Mouse (Mus musculus): Measurements from ENCODE around the gene Kmt2b. TPM values are rescaled to one million over a fixed set of nuclear protein-coding genes. Genes with fewer than 3 reads are reported as not detected.
A peak's percentile ranks its signal among the peaks of the same experiment; 100 is the strongest.

Gene Kmt2b
- total RNA-seq, 2 experiments from 2014 or later = 53.4 to 57.4 TPM

- Histone ChIP-seq H3K4me3 (peak overlapping the region; percentile 76), H3K27ac (peak overlapping the region; percentile 99)
- intact Hi-C loops (cut with DNase I) = loop anchor here (2.0 kb wide), 1 partner anchor 26 kb away; the partner anchor contains the start of gene Kmt2b
- peak in 1 of 2 experiments; percentile 32 for DNase-seq (ENCODE audit: extremely low spot score in 1 of 2, low spot score in 2 of 2)
- no peak for TF ChIP-seq CTCF (IDR thresholded peaks at IDR 0.05)
These were observed 25.9 kb downstream of the Kmt2b start for GRCm38 (mm10) chr7:30562526-30563116.

DNA sequence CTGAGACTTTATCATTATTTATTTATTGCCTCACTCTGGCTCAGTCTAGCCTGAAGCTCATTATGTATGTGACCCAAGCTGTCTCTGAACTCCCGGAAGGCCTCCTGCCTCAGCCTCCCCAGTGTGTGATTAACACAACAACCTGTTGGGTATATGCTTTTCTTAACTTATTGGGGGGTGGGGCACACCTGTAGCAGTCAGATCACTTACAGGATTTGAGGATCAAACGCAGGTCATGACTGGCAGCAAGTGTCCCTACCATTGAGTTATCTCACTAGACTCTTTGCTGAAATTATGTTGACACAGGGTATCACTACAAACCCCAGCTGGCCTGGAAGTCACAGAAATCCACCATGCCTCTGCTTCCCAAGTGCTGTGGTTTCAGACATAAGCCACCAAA, 28.2 kb downstream of the Kmt2b start:
- intact Hi-C loops (cut with DNase I) = no loop called here
- no peak for DNase-seq (ENCODE audit: extremely low spot score in 1 of 2, low spot score in 2 of 2)
- TF ChIP-seq CTCF (IDR thresholded peaks at IDR 0.05) = no peak
- no peak overlapping the region for H3K4me3 ChIP-seq
- H3K27ac ChIP-seq = peak overlapping the region; percentile 55; the same call in 1 of the 2 replicates

DNA sequence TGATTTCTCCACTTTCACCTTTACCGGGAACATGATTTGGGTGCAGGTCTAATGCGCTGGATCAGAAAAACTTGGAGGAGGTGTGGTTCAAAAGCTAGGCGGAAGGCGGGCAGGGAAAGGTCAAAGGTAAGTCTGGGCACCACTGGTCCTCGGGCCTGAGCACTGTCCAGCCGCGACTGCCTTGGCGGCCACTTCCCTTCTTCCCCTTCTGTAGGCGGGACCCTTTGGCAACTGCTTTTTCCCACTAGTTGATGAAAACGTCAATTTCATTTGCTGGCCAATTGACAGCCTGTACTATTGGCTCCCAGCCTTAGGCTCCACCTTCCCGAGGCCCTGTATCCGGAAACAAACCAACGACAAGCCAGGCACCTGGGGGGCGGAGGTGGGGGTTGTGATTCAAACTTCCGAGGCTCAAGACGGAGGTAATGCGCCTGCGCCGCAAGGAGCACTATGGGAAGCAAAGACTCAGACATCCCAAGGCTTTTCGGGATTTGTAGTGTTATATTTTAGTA, 29.0 kb downstream of the Kmt2b start, which contains the start of gene Lin37:
Lin37 (minus strand) TSS at position 396 of the 512 bp plus-strand sequence.
- DNase-seq (ENCODE audit: extremely low spot score in 1 of 2, low spot score in 2 of 2) = peak; percentile 95 to 98
- no peak; the same call in 1 of the 2 replicates for TF ChIP-seq CTCF (IDR thresholded peaks at IDR 0.05)
- peak within 1 kb of the TSS; percentile 70 for H3K4me3 ChIP-seq
- H3K27ac ChIP-seq = peak within 1 kb of the TSS; percentile 91
- intact Hi-C loops (cut with DNase I) = no loop called here

- intact Hi-C loops (cut with DNase I) = no loop called here
- no peak for DNase-seq (ENCODE audit: extremely low spot score in 1 of 2, low spot score in 2 of 2)
- peak overlapping the region; percentile 91 for H3K27ac ChIP-seq
- peak overlapping the region; percentile 70 for H3K4me3 ChIP-seq
- TF ChIP-seq CTCF (IDR thresholded peaks at IDR 0.05) = no peak; the same call in 1 of the 2 replicates
These were observed 29.7 kb downstream of the Kmt2b start for GRCm38 (mm10) chr7:30558656-30559442.

- intact Hi-C loops (cut with DNase I) = no loop called here
- no peak for DNase-seq (ENCODE audit: extremely low spot score in 1 of 2, low spot score in 2 of 2)
- H3K27ac ChIP-seq = peak overlapping the region; percentile 91
- peak overlapping the region; percentile 70 for H3K4me3 ChIP-seq
- no peak; the same call in 1 of the 2 replicates for TF ChIP-seq CTCF (IDR thresholded peaks at IDR 0.05)
These were observed 30.5 kb downstream of the Kmt2b start for GRCm38 (mm10) chr7:30557901-30558514.

GRCm38 (mm10) chr7:30556894-30557536, 31.5 kb downstream of the Kmt2b start:
- no peak for DNase-seq (ENCODE audit: extremely low spot score in 1 of 2, low spot score in 2 of 2)
- peak; percentile 32 for TF ChIP-seq CTCF (IDR thresholded peaks at IDR 0.05)
- Histone ChIP-seq H3K27ac (no peak overlapping the region), H3K4me3 (no peak overlapping the region)
- intact Hi-C loops (cut with DNase I) = no loop called here

DNA sequence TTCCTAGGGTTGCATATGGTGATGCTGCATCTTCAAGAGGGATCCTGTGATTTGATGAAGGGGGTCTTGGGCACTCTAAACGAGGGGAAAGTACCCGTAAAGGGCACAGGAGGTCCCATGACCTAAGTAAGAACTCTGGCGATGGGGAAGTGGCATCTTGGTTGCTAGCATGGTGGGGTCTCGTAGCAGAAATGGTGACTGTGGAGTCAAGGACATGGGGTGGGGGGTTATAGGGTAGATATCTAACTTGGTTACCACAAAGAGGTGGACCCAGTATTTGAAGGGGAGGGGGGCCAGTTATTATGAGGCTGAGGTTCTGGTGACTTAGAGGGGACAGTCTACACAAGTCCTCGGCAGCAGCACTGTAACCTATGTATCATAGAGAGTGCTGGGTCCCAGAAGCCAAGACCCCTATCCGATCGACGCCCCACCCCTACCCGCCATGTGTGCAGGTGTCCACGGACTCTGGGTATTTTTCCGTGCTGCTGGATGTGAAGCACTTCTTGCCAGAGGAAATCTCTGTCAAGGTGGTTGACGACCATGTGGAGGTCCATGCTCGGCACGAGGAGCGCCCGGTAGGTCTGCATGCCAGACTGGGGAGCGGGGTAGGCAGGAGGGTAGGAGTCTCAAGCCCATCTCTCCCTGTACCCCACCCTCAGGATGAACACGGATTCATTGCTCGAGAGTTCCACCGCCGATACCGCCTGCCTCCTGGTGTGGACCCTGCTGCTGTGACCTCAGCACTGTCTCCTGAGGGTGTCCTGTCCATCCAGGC, 34.5 kb downstream of the Kmt2b start:
- intact Hi-C loops (cut with DNase I) = loop anchor here (2.0 kb wide), 1 partner anchor 63 kb away; no protein-coding TSS in a partner anchor

DNA sequence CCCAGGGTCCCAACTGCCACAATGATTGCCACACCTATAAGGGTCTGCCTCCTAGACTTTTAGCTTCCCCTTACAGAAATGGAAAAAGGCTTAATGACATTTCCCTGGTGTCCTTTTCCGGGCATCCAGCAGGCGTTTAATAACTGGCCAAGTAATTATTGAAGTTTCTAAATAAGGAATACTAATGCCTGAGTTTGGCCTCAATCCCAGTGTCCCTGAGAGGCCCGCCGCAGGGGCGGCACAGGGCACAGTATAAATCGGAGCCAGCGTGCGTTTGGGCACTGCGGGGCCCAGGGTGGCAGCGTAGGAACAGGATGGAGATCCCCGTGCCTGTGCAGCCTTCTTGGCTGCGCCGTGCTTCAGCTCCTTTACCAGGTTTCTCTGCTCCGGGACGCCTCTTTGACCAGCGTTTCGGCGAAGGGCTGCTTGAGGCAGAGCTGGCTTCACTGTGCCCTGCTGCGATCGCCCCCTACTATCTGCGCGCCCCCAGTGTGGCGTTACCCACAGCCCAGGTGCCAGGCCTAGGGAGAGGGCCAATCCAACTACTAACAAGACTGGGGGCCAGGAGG, 35.4 kb downstream of the Kmt2b start:
- TF ChIP-seq CTCF (IDR thresholded peaks at IDR 0.05) = no peak; the same call in 1 of the 2 replicates
- Histone ChIP-seq H3K4me3 (peak overlapping the region; percentile 61), H3K27ac (peak overlapping the region; percentile 79)
- no peak for DNase-seq (ENCODE audit: extremely low spot score in 1 of 2, low spot score in 2 of 2)
- intact Hi-C loops (cut with DNase I) = loop anchor here (2.0 kb wide), 1 partner anchor 62 kb away; no protein-coding TSS in a partner anchor

More for the DNA sequence above, 34.5 kb downstream of the Kmt2b start:
- DNase-seq (ENCODE audit: extremely low spot score in 1 of 2, low spot score in 2 of 2) = no peak
- Histone ChIP-seq H3K27ac (no peak overlapping the region), H3K4me3 (no peak overlapping the region)
- TF ChIP-seq CTCF (IDR thresholded peaks at IDR 0.05) = no peak

DNA sequence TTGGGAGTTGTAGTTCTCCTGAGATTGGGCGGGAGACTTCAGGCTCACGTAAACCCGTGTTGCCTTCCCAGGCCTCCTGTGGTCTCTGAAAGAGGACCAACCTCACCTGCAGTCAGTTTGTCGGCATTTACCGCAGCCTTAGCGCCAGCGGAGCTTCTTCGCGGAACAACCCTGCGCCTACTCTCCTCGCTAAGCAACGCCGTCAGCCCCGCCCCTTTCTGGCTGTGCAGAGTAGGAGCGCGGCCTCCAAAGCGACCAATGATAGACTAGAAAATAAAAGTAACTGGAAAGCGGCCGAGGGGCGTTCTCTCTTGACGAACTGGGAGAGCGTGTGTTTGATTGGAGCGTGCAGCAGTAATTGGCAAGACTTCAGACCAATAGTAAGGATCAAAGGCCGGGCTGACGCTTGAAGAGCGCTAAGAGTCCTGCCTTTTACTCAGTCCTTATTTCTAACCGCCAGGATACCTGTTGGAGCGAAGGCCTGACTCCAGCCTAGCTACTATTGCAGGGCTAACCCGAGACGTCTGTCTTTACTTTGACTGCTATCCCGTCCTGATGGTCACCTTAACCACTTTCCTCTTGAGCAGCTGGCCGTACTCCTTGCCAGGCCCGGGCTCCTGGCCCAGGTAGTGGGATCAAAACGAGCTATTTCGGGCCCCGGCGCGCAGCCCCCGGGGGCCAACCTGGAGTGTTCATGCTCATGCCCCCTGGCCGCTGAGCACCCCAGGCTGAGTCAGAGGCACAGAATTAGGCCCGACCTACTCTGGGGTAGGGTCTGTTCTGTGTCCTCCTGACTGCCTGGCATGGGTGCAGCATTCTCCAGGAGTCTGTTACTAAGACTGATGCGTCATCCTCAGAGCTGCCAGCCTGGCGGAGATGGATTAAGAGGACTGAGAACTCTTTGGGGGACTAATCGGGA, 36.2 kb downstream of the Kmt2b start, which contains the start of the genes Hspb6 and Proser3:
Hspb6 (plus strand) TSS at position 77 of the 919 bp plus-strand sequence.
Proser3 (minus strand) TSS at position 198 of the 919 bp plus-strand sequence.
- H3K4me3 ChIP-seq = peak within 1 kb of the TSS; percentile 61
- peak; percentile 91 to 95 for DNase-seq (ENCODE audit: extremely low spot score in 1 of 2, low spot score in 2 of 2)
- peak within 1 kb of the TSS; percentile 96 for H3K27ac ChIP-seq
- intact Hi-C loops (cut with DNase I) = loop anchor here (2.0 kb wide), 1 partner anchor 62 kb away; no protein-coding TSS in a partner anchor
- TF ChIP-seq CTCF (IDR thresholded peaks at IDR 0.05) = no peak; the same call in 1 of the 2 replicates
